29 mouse cellular contexts compared by ENCODE assay signal in the genomic region with DNA sequence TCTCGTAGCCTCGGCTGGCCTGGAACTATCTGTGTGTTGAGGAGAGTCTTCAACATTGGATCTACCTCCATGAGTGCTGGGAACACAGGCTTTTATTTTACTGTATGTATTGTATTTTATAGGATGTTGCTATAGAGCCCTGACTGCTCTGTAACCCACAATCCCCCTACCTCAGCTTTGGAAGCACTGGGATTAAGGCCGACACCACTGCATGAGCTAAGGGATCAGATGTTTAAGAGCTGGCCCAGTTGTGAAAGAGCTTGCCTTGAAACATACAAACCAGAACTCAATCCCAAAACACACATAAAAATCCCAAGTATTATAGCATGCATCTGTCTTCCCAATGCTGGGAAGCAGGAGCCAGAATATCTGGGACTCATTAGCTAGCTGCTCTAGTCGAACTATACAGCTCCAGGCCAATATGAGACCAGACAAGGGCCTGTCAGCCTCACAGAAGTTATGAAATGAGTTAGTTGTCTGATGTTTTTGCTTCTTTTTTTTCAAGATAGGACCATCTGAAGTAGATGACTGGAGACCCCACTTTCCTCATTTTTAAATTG. TPM values are rescaled to one million over a fixed set of nuclear protein-coding genes. Genes with fewer than 3 reads are reported as not detected.
DNase-seq lines count a peak whose midpoint lies in the region; ATAC-seq and TF ChIP-seq lines count a peak whose summit lies in the region.
"Had no signal": no experiment of that assay in that cellular context is flagged by ENCODE, and none has a peak within 500 bp of the region (broad histone marks: within the 10 kb centered on the region; RNA-seq: fewer than 3 reads in every experiment).

No protein-coding gene starts in this region.

- DNase-seq in heart, adult 11 months, result peak; percentile 39
- DNase-seq in heart, postnatal 4 days, result no peak
- DNase-seq in midbrain, embryonic 11.5 days (ENCODE audit: low spot score, missing footprints), result peak; percentile 60
- DNase-seq in midbrain, postnatal 0 days (ENCODE audit: low spot score), result no peak
- DNase-seq: adrenal gland, adult 2 months; adrenal gland, postnatal 10 days; adrenal gland, postnatal 25 days; cerebellum, adult 11 months; cerebellum, adult 18-20 months; cerebellum, adult 8-10 months; cerebellum, adult 9-11 months; cerebellum, postnatal 14 days; cerebellum, postnatal 36 days; embryo, embryonic 11 days had no signal

- no peaks in the 10 kb centered on the region for H3K9me3 ChIP-seq in midbrain, embryonic 11.5 days (ENCODE audit: control insufficient read depth, low read length)
- H3K9me3 ChIP-seq in midbrain, postnatal 0 days (ENCODE audit: low read length), result no peaks in the 10 kb centered on the region
- H3K9me3 ChIP-seq in limb, embryonic 15.5 days, result no peaks in the 10 kb centered on the region
- no peaks in the 10 kb centered on the region for H3K9me3 ChIP-seq in liver, embryonic 12.5 days (replicated peaks)
- H3K9me3 ChIP-seq: embryonic facial prominence, embryonic 12.5 days; embryonic facial prominence, embryonic 15.5 days; forebrain, embryonic 10.5 days; forebrain, embryonic 12.5 days had no signal

- ATAC-seq in midbrain, embryonic 11.5 days (ENCODE audit: low FRiP score), result no peak
- ATAC-seq in midbrain, postnatal 0 days (ENCODE audit: low FRiP score), result no peak
- peak; percentile 56; the same call in 1 of the 2 replicates for ATAC-seq in limb, embryonic 15.5 days (ENCODE audit: insufficient number of reproducible peaks, low FRiP score, low TSS enrichment, low read depth)
- no peak for ATAC-seq in liver, embryonic 12.5 days
- ATAC-seq: forebrain, embryonic 14.5 days; forebrain, embryonic 16.5 days had no signal

- no peaks in the 10 kb centered on the region for H3K27me3 ChIP-seq in midbrain, embryonic 11.5 days (ENCODE audit: control insufficient read depth, insufficient read depth, low read length)
- H3K27me3 ChIP-seq in midbrain, postnatal 0 days (ENCODE audit: insufficient read depth, low read length), result no peaks in the 10 kb centered on the region
- H3K27me3 ChIP-seq in limb, embryonic 15.5 days, result no peaks in the 10 kb centered on the region
- H3K27me3 ChIP-seq in liver, embryonic 12.5 days (replicated peaks), result no peaks in the 10 kb centered on the region
- H3K27me3 ChIP-seq: embryonic facial prominence, embryonic 12.5 days; embryonic facial prominence, embryonic 15.5 days; forebrain, embryonic 12.5 days had no signal

- H3K27ac ChIP-seq in midbrain, embryonic 11.5 days (ENCODE audit: low read depth, low read length), result no peak overlapping the region
- no peak overlapping the region for H3K27ac ChIP-seq in midbrain, postnatal 0 days (ENCODE audit: low read depth, low read length)
- no peak overlapping the region for H3K27ac ChIP-seq in limb, embryonic 15.5 days
- no peak overlapping the region for H3K27ac ChIP-seq in liver, embryonic 12.5 days
- H3K27ac ChIP-seq: embryonic facial prominence, embryonic 12.5 days; embryonic facial prominence, embryonic 15.5 days; forebrain, embryonic 10.5 days; forebrain, embryonic 12.5 days had no signal

- H3K36me3 ChIP-seq in midbrain, embryonic 11.5 days (ENCODE audit: control insufficient read depth, insufficient read depth, low read length), result no peaks in the 10 kb centered on the region
- H3K36me3 ChIP-seq in midbrain, postnatal 0 days (ENCODE audit: insufficient read depth, low read length), result no peaks in the 10 kb centered on the region
- H3K36me3 ChIP-seq in limb, embryonic 15.5 days, result no peaks in the 10 kb centered on the region
- H3K36me3 ChIP-seq in liver, embryonic 12.5 days, result no peaks in the 10 kb centered on the region
- H3K36me3 ChIP-seq: embryonic facial prominence, embryonic 12.5 days; embryonic facial prominence, embryonic 15.5 days; forebrain, embryonic 10.5 days; forebrain, embryonic 12.5 days had no signal

- WGBS in midbrain, embryonic 11.5 days, result 84% methylated on average over 4 of the region's 4 CpGs
- 89% methylated on average over 4 of the region's 4 CpGs for WGBS in midbrain, postnatal 0 days
- WGBS in limb, embryonic 15.5 days, result 45% methylated on average over 4 of the region's 4 CpGs
- 63% methylated on average over 4 of the region's 4 CpGs for WGBS in liver, embryonic 12.5 days (ENCODE audit: insufficient replicate concordance)

- TF ChIP-seq CTCF in midbrain, postnatal 0 days (IDR thresholded peaks at IDR 0.05), result no peak

- no peak overlapping the region for H3K9ac ChIP-seq in midbrain, embryonic 11.5 days (ENCODE audit: low read length)
- no peak overlapping the region for H3K9ac ChIP-seq in midbrain, postnatal 0 days (replicated peaks; ENCODE audit: low read length, poor library complexity, severe bottlenecking)
- H3K9ac ChIP-seq in limb, embryonic 15.5 days, result no peak overlapping the region
- H3K9ac ChIP-seq in liver, embryonic 12.5 days, result no peak overlapping the region
- H3K9ac ChIP-seq: embryonic facial prominence, embryonic 12.5 days; embryonic facial prominence, embryonic 15.5 days; forebrain, embryonic 12.5 days had no signal

- no peak overlapping the region for H3K4me2 ChIP-seq in midbrain, embryonic 11.5 days
- no peak overlapping the region for H3K4me2 ChIP-seq in midbrain, postnatal 0 days (ENCODE audit: low read depth, low read length, poor library complexity, severe bottlenecking)
- H3K4me2 ChIP-seq in limb, embryonic 15.5 days, result no peak overlapping the region
- no peak overlapping the region for H3K4me2 ChIP-seq in liver, embryonic 12.5 days
- H3K4me2 ChIP-seq: embryonic facial prominence, embryonic 12.5 days; embryonic facial prominence, embryonic 15.5 days; forebrain, embryonic 12.5 days had no signal

- H3K4me3 ChIP-seq in midbrain, embryonic 11.5 days (ENCODE audit: low read depth, low read length), result no peak overlapping the region
- H3K4me3 ChIP-seq in midbrain, postnatal 0 days (ENCODE audit: low read depth, low read length), result no peak overlapping the region
- no peak overlapping the region for H3K4me3 ChIP-seq in limb, embryonic 15.5 days
- H3K4me3 ChIP-seq in liver, embryonic 12.5 days, result no peak overlapping the region
- H3K4me3 ChIP-seq: embryonic facial prominence, embryonic 12.5 days; embryonic facial prominence, embryonic 15.5 days; erythroblast, embryonic 14.5 days; forebrain, embryonic 10.5 days; forebrain, embryonic 12.5 days had no signal

- no peaks in the 10 kb centered on the region for H3K4me1 ChIP-seq in midbrain, embryonic 11.5 days (ENCODE audit: control insufficient read depth, insufficient read depth, low read length)
- no peaks in the 10 kb centered on the region for H3K4me1 ChIP-seq in midbrain, postnatal 0 days (ENCODE audit: insufficient read depth, low read length)
- H3K4me1 ChIP-seq in limb, embryonic 15.5 days, result no peaks in the 10 kb centered on the region; the same call in 1 of the 2 replicates
- H3K4me1 ChIP-seq in liver, embryonic 12.5 days, result no peaks in the 10 kb centered on the region
- H3K4me1 ChIP-seq: embryonic facial prominence, embryonic 12.5 days; embryonic facial prominence, embryonic 15.5 days; forebrain, embryonic 10.5 days; forebrain, embryonic 12.5 days had no signal

RNA-seq across cellular contexts. Expression of gene Trim75, which starts 11.3 kb away (rescaled TPM):
- not detected for total RNA-seq in heart, postnatal 4 days (2021)
- polyA plus RNA-seq in midbrain, embryonic 11.5 days (2014; fragmentation: Nextera tagmentation; extraction: Ambion mirVana), result not detected in 2 replicates
- total RNA-seq in midbrain, postnatal 0 days (2014; rRNA removed), result not detected in 2 replicates
- 0.05 and 0.16 TPM in 2 replicates for polyA plus RNA-seq in midbrain, postnatal 0 days (2015; fragmentation: Nextera tagmentation; extraction: Ambion mirVana)
- polyA plus RNA-seq in limb, embryonic 15.5 days (2015; fragmentation: Nextera tagmentation; extraction: Ambion mirVana), result 0.04 TPM in 1 of 2 replicates, not detected in the other
- polyA plus RNA-seq in liver, embryonic 12.5 days (2016; fragmentation: Nextera tagmentation; extraction: Ambion mirVana), result not detected in 2 replicates
- total RNA-seq: adrenal gland, adult 2 months; adrenal gland, postnatal 10 days; adrenal gland, postnatal 25 days; adrenal gland, postnatal 4 days; common myeloid progenitor, adult 5-6 weeks; MEL had no signal
- polyA plus RNA-seq: adrenal gland, adult 2 months; brain, embryonic 14.5 days; embryonic facial prominence, embryonic 12.5 days; erythroblast, embryonic 14.5 days; forebrain, embryonic 10.5 days; forebrain, embryonic 12.5 days had no signal

RNA-seq across cellular contexts. Expression of gene Trim61, which starts 19.4 kb away (rescaled TPM):
- total RNA-seq in heart, postnatal 4 days (2021), result not detected
- not detected in 2 replicates for polyA plus RNA-seq in midbrain, embryonic 11.5 days (2014; fragmentation: Nextera tagmentation; extraction: Ambion mirVana)
- total RNA-seq in midbrain, postnatal 0 days (2014; rRNA removed), result not detected in 2 replicates
- 0.15 TPM in 1 of 2 replicates, not detected in the other for polyA plus RNA-seq in midbrain, postnatal 0 days (2015; fragmentation: Nextera tagmentation; extraction: Ambion mirVana)
- polyA plus RNA-seq in limb, embryonic 15.5 days (2015; fragmentation: Nextera tagmentation; extraction: Ambion mirVana), result 0.22 and 0.37 TPM in 2 replicates
- polyA plus RNA-seq in liver, embryonic 12.5 days (2016; fragmentation: Nextera tagmentation; extraction: Ambion mirVana), result not detected in 2 replicates
- total RNA-seq: adrenal gland, adult 2 months; adrenal gland, postnatal 10 days; adrenal gland, postnatal 25 days; adrenal gland, postnatal 4 days; common myeloid progenitor, adult 5-6 weeks; MEL had no signal
- polyA plus RNA-seq: adrenal gland, adult 2 months; brain, embryonic 14.5 days; C2C12; erythroblast, embryonic 14.5 days; forebrain, embryonic 14.5 days; forebrain, embryonic 16.5 days had no signal

RNA-seq across cellular contexts. Expression of gene Trim60, which starts 19.5 kb away (rescaled TPM):
- not detected for total RNA-seq in heart, postnatal 4 days (2021)
- polyA plus RNA-seq in midbrain, embryonic 11.5 days (2014; fragmentation: Nextera tagmentation; extraction: Ambion mirVana), result not detected in 2 replicates
- not detected in 2 replicates for total RNA-seq in midbrain, postnatal 0 days (2014; rRNA removed)
- polyA plus RNA-seq in midbrain, postnatal 0 days (2015; fragmentation: Nextera tagmentation; extraction: Ambion mirVana), result not detected in 2 replicates
- 0.05 TPM in 1 of 2 replicates, not detected in the other for polyA plus RNA-seq in limb, embryonic 15.5 days (2015; fragmentation: Nextera tagmentation; extraction: Ambion mirVana)
- not detected in 2 replicates for polyA plus RNA-seq in liver, embryonic 12.5 days (2016; fragmentation: Nextera tagmentation; extraction: Ambion mirVana)
- total RNA-seq: adrenal gland, adult 2 months; adrenal gland, postnatal 10 days; adrenal gland, postnatal 25 days; adrenal gland, postnatal 4 days; common myeloid progenitor, adult 5-6 weeks; ES-E14; MEL had no signal
- polyA plus RNA-seq: adrenal gland, adult 2 months; brain, embryonic 14.5 days; C2C12; embryonic facial prominence, embryonic 12.5 days; embryonic facial prominence, embryonic 15.5 days; forebrain, embryonic 10.5 days; forebrain, embryonic 12.5 days; forebrain, embryonic 14.5 days; forebrain, embryonic 16.5 days had no signal

RNA-seq across cellular contexts. Expression of gene Apela, which starts 38.2 kb away (rescaled TPM):
- total RNA-seq in heart, postnatal 4 days (2021), result 1 to 10 TPM; 1.5 to 1.7 TPM
- 1.3 and 2.3 TPM in 2 replicates for polyA plus RNA-seq in midbrain, embryonic 11.5 days (2014; fragmentation: Nextera tagmentation; extraction: Ambion mirVana)
- not detected in 2 replicates for total RNA-seq in midbrain, postnatal 0 days (2014; rRNA removed)
- polyA plus RNA-seq in midbrain, postnatal 0 days (2015; fragmentation: Nextera tagmentation; extraction: Ambion mirVana), result 0.54 and 0.64 TPM in 2 replicates
- polyA plus RNA-seq in limb, embryonic 15.5 days (2015; fragmentation: Nextera tagmentation; extraction: Ambion mirVana), result 10.8 and 13.1 TPM in 2 replicates
- polyA plus RNA-seq in liver, embryonic 12.5 days (2016; fragmentation: Nextera tagmentation; extraction: Ambion mirVana), result 0.74 and 0.88 TPM in 2 replicates
- total RNA-seq: adrenal gland, adult 2 months; adrenal gland, postnatal 10 days; adrenal gland, postnatal 25 days; common myeloid progenitor, adult 5-6 weeks; MEL had no signal
- polyA plus RNA-seq: adrenal gland, adult 2 months; C2C12; erythroblast, embryonic 14.5 days had no signal

RNA-seq across cellular contexts. Expression of gene Tmem192, which starts 51.9 kb away (rescaled TPM):
- 10 to 100 TPM; 20.5 to 22.6 TPM for total RNA-seq in heart, postnatal 4 days (2021)
- polyA plus RNA-seq in midbrain, embryonic 11.5 days (2014; fragmentation: Nextera tagmentation; extraction: Ambion mirVana), result 16.0 and 17.9 TPM in 2 replicates
- 9.9 and 20.2 TPM in 2 replicates for total RNA-seq in midbrain, postnatal 0 days (2014; rRNA removed)
- 39.9 and 41.2 TPM in 2 replicates for polyA plus RNA-seq in midbrain, postnatal 0 days (2015; fragmentation: Nextera tagmentation; extraction: Ambion mirVana)
- 23.7 and 24.3 TPM in 2 replicates for polyA plus RNA-seq in limb, embryonic 15.5 days (2015; fragmentation: Nextera tagmentation; extraction: Ambion mirVana)
- 18.1 TPM in 2 replicates for polyA plus RNA-seq in liver, embryonic 12.5 days (2016; fragmentation: Nextera tagmentation; extraction: Ambion mirVana)

Comparison
In these comparisons a context has a peak if more than half of its experiments do, and no peak if none do; other contexts are left out.
1. DNase-seq: peak in heart, adult 11 months (single experiment) and midbrain, embryonic 11.5 days (single experiment); none in heart, postnatal 4 days (single experiment) and midbrain, postnatal 0 days (single experiment).